Mouse (Mus musculus): ENCODE data around the gene Gpr35.

GRCm38 (mm10) chr1:92976141-92976566, 25.5 kb downstream of the Gpr35 start:
- no peak for TF ChIP-seq USF1 (IDR thresholded peaks at IDR 0.05; ENCODE audit: low read depth)
- no peak for TF ChIP-seq POLR2AphosphoS2 (IDR thresholded peaks at IDR 0.05; ENCODE audit: insufficient read length, low read depth)
- no peak for TF ChIP-seq CEBPB (IDR thresholded peaks at IDR 0.05; ENCODE audit: insufficient read depth, poor library complexity, severe bottlenecking)
